Mouse (Mus musculus): ENCODE results near the gene Stag2. TPM values are rescaled to one million over a fixed set of nuclear protein-coding genes. Genes with fewer than 3 reads are reported as not detected.

Gene Stag2
- total RNA-seq (2021): 10 to 100 TPM; 50.9 to 55.5 TPM

DNA sequence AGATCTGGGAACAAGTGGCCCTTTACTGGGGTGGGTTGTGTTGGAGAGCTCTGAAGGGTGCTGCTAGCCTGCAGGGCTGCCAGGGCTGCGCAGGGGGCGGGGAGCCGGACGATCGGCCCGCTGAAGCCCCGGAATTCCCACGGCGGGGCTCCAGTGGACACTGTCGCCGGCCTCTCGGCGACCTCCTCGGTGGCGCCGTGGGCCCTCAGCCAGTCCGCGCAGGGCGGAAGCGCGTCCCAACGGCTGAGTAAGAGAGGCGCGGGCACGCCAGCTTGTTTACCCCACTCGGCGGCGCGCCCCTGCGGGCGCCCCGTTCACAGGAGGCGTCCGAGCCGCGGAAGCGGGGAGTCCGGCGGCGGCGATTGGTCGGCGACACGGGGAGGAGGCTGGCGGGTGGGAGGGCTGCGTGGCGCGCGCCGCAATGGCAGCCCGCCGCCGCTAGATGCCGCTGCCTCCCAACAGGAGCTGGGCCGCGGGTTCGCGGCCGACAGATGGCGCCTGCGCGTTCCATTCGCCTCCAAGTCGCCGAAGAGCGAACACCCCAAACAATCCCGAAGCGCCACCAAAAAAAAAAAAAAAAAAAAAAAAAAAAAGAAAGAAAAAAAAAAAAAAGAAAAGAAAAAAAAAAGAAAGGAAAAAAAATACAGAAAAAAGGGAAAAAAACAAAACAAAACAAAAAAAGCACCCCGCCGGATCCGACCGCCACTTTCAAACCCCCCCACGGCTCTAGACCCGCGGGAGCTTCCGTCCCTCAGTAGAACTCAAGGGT lies at the start of gene Stag2:
TSS of gene Stag2 (plus strand) at position 530 of the 769 bp plus-strand sequence.
- peak; percentile 67 to 76 for DNase-seq (ENCODE audit: extremely low spot score in 1 of 2, low spot score in 1 of 2)

DNA sequence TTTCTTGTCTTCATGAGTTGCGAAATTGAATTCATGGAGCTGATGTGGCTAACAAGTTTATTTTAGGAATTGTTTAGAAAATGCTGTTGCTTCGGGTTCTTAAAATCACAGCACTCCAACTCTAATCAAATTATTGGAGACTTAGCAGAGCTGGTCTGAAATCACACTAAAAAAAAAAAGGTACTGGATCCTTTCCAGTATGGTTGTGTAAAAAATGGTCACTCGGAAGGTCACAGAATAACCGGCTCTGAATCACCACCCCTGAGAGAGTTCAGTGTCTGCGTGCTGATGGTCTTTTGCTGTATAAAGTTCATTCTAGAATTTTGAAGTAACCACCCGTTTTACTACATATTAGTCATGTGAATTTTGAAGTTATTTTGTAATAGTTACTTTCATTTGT lies 42.0 kb upstream of the Stag2 start:
- DNase-seq (ENCODE audit: extremely low spot score in 1 of 2, low spot score in 1 of 2): no peak

DNA sequence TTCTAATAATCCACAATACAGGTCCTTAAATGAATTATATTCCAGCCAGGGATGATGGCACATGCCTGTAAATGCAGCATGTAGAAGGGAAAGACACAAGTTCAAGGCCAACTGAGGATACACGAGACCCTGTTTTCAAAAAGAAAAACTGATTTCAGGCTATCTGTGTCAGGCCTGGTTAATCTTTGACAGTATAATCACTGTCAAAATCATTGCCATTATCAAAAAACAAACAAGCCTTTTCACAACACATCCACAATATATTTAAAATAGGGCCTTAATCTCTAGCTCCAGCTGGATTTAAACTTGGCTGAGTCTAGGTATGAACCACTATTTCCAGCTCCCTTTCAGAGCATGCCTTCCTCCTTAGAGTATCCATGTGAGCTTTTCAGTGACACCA lies 38.5 kb upstream of the Stag2 start:
- DNase-seq (ENCODE audit: extremely low spot score in 1 of 2, low spot score in 1 of 2): no peak

DNA sequence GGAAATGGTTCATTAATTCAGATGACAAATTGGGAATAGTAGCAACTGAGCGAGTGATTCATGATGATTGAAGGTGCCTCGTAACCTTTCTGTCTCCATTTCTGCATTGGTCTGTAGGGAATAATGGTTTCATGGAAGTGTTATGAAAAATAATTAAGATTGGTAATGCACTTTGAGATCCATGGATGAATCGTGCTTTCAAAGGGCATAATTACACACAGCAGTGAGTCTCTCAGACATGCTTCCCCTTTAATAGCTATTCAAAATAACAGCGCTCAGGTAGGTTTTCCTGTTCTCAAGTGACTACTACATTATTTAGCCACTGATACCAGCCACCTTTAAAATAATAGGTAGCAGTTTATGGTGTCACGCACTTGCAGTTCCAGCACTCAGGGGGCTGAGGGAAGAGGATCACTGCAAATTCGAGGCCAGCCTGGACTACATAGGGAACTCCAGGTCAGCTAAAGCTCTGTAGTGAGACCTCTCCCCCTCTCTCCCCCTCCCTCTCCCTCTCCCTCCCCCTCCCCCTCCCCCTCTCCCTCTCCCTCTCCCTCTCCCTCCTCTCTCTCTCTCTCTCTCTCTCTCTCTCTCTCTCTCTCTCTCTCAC lies 29.6 kb upstream of the Stag2 start:
- no peak for DNase-seq (ENCODE audit: extremely low spot score in 1 of 2, low spot score in 1 of 2)

DNA sequence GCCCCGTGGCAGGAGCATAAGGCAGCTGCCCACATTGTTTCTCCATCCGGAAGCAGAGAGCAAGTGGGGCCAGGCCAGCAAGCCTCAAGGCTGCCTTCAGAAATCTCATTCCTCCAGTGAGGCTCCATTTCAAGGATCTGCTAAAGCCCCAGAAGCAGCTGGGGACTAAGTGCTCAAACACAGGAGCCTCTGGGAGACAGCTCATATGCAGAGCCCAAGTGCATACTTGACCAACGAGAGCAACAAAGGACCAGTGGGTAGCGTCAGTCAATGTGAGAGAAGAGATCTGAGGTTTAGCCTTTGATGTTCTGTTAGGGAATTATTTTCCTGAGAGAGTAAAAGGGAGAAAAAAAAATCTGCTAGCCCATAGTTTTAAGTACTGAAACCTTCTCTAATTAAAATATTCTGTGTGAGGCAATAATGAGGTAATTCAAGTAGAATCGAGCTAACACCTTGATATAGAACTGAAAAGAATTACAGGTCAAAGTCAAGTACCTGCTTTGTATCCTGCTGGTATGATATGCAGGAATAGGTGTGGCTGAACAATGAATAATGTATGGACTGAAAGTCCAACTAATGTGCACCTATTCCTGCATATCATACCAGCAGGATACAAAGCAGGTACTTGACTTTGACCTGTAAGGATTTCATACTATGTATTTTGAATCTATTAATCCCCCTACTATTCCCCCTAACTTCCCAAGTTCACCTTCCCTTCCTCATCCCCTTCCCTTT lies 24.0 kb upstream of the Stag2 start:
- DNase-seq (ENCODE audit: extremely low spot score in 1 of 2, low spot score in 1 of 2): no peak

DNA sequence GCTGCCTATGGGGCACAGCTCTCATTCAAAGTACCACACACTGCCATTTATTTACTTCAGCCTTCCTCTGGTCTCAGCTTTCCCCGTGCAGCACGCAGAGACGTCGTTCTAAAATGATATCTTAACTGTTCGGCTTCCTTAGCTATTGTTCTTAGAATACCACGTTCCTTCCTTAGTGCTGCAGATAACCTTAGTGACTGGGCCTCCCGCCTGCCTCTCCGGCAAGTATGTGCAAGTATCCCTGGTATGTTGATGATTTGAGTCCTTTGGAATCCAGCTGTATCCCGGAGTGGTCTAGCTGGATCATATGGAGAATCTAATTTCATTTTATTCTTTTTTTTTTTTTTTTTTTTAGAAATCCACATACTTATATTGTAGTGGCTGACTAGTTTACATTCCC lies 9.2 kb upstream of the Stag2 start:
- DNase-seq (ENCODE audit: extremely low spot score in 1 of 2, low spot score in 1 of 2): no peak

DNA sequence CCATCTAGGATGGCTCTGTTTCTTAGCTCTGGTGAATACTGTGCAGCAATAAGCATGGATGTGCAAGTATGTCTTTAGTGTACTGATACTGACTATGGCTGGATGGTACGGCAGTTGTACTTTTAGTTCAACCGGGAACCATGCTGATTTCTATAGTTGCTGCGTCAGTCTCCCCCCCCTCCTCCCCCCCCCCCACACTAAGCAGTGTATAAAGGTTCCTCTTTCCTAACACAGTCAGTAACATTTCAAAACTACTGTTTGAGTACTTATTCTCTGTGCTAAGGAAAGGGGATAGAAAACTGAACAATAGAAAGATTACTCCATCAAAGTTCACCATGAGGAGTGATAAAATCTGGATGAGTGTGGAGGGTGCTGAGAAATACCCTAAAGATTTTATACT lies 6.5 kb upstream of the Stag2 start:
- DNase-seq (ENCODE audit: extremely low spot score in 1 of 2, low spot score in 1 of 2): no peak

DNA sequence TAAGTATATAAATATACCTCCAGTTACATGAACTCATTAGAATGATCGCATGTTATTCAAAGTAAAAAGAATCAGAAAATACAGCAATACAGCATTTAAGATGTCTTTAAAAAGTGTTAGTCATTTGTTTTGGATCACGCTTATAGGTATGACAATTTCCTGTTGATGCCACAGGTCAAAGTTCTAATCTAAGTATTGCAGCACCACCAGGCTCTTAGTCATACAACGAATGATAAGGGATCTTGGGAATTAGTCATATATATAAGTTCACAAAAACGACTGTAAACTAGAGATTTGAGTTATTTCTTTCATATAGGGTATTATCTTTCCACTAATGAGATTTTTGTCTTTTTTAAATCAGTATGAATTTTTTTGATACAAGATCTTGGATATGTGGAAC lies 5.1 kb upstream of the Stag2 start:
- no peak for DNase-seq (ENCODE audit: extremely low spot score in 1 of 2, low spot score in 1 of 2)

DNA sequence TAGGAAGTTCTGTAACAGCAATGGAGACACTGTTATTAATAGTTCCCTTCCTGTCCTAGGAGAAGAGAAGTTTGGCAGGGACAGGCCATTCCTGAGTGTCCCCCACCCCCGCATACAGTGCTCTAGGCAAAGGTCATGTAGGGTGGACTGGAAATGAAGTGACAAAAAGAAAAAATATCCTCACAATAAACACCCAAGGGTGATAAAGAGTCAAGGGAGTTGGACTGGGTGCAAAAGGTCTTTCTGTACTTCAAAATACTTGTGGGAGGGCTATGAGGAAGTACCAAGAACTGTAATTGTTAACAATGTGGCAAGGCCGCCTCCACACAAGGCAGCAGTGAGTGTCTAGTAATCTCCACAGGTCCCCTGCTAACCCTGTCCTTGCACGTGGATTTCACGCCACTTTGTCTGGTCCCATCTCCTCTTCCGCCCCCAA lies 1.1 kb upstream of the Stag2 start:
- DNase-seq (ENCODE audit: extremely low spot score in 1 of 2, low spot score in 1 of 2): no peak

DNA sequence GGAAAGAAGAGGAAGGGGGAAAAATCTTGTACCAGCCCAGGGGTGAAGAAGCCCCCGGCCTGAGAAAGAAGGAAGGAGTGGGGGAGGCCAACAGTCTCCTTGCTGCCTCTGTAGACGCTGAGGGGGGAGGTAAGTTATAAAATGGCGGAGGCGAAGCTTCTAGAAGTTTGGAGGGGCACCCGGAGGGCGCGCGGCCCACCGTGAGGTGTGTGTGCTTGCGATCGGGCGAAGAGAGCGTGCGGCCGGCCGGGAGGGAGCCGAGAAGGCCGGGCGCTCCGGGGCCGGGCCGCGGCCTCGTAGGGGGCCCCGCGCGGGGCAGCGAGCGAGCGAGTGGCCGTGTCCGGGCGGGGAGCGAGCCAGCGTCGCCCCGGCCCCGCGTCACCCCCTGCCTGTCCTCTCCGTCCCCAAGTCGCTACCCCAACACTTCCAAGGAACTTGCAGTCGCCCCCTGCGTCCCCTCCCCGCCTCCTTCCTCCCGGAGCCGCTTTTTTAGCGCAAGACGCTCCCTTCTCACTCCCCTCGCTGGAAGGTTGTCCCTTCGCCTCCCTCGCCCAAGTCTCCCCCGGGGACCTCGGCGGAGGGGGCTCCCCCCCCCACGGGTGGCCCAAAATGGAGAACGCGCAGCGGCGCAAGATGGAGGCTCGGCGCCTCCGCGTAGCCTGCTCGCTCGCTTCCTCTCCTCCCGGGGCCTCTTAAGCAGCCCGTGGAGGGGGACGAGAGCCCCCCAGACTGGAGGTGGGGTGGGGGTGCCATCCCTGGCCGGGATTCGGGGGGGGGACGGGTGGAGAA lies 634 bp downstream of the Stag2 start:
- DNase-seq (ENCODE audit: extremely low spot score in 1 of 2, low spot score in 1 of 2): peak; percentile 9 to 19

DNA sequence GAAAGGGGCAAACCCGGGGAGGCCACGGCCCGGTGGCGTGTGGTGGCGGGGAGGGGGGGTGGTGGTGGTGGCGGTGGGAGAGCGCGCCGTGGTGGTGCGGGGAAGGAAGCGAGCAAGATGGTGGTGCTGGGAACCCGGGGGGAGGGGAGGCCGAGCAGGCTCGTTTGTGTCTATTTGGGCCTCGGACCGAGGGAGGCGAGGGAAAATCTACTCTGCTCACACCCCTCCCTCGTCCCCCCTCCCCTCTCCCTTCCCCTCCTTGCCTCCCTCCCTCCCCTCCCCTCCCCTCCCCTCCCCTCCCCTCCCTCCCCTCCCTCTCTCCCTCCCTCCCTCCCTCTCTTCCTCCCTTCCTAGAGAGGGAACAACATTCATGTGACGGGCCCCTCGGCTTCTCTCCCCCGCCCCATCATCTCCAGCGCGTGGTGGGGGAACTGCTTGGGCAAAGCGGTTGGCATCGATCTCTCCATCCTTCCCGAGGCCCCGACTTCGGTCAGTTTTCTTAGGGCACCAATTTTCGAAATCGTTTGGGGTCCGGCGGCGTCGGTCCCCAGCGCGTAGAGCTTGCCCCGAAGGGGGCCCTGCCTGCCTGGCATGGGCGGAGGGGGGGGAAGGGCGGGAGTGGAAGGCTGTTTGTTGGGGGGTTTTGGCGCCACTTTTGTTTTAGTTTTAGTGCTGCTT lies 1.4 kb downstream of the Stag2 start:
- DNase-seq (ENCODE audit: extremely low spot score in 1 of 2, low spot score in 1 of 2): peak; percentile 44 to 57

DNA sequence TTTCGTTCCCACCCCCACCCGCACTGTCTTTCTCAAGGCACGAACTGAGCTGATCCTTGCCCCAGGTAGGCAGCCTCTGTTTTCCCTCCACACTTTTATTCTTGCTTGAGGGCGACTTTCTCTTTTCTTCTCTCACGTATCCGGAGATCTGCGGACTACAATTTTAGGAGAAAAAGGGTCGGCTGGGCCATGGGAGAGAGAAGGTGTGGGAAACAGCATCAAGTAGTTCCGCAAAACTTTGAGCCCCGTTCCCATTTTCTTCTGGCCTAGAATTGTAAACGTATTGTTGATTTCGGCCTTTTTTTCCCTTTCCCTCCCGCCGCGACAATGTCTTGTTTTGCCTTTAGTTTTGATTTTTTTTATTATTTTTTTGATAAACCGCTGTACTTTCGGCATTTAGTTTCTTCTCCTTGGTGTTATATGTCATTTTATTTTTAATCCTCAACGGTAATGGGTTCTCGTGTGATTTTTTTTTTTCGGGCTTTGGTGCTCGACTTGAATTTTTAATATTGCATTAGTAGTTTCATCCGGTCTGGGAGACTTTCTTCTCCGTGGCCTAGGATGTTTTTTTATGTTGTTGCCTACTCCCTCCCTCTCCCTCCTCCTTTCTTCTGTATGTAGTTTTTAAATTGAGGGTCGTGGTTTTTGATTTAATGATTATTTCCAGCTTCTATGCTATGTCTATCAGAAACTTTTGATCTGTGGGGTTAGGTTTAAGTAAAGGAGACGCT lies 2.1 kb downstream of the Stag2 start:
- DNase-seq (ENCODE audit: extremely low spot score in 1 of 2, low spot score in 1 of 2): peak in 1 of 2 experiments; percentile 7

DNA sequence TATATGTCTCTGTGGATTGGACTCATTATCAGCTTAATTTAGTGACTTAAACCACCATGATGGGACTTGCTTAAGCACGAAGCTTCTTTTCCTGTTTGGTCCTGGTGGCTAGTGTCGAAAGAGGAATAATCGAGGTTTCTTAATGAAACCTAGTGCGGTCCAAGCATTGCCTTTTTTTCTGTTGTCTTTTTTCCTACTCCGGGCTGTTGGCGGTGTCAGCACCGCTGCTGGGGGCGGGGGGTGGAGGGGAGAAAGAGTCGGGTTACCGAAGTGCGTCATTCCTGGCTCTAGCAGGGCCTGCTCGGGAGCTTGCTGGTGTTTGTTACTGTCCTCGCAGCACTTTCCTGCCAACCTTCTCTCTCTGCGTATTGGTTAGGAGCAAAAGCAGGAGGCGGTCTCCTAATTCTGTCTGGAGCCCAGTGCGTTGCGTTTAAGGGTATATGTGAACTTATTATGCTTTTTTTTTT lies 2.8 kb downstream of the Stag2 start:
- peak; percentile 30 to 39 for DNase-seq (ENCODE audit: extremely low spot score in 1 of 2, low spot score in 1 of 2)

DNA sequence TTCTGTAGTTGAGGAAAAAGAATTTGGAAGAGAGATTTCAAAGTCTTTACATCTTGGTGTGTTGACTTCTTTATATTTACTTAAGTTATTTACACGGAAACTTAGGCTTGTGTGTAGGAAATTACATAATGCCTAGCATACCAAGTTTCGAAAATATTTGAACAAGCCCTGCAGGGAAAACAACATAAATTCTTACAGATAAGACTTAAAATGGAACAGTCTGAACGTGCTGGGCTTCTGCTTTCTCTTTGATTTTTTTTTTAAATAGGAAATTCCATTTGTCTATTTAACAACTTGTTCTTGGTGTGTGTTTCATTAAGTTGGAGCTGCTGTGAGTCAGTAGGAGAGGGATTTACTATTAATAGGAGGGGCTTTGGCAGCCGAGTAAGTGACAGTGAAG lies 3.9 kb downstream of the Stag2 start:
- DNase-seq (ENCODE audit: extremely low spot score in 1 of 2, low spot score in 1 of 2): no peak

DNA sequence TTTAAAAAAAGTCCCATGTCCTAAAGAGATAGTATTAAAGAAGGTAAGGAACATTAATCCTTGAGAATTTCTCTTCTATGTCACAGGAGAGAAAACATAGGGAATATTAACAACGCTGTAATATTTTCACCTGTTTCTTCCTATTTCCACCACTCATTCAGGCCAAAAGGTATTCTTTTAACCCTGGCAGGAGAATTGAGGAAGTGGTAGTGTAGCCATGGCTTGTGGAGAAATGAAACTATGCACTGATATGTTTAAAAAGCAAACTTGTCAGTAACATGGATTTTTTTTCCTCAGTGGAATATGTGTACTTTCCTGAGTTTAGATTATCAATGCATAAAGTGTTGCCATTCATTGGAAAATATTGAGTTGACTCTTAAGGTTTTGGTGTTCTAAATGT lies 16.3 kb downstream of the Stag2 start:
- no peak for DNase-seq (ENCODE audit: extremely low spot score in 1 of 2, low spot score in 1 of 2)

DNA sequence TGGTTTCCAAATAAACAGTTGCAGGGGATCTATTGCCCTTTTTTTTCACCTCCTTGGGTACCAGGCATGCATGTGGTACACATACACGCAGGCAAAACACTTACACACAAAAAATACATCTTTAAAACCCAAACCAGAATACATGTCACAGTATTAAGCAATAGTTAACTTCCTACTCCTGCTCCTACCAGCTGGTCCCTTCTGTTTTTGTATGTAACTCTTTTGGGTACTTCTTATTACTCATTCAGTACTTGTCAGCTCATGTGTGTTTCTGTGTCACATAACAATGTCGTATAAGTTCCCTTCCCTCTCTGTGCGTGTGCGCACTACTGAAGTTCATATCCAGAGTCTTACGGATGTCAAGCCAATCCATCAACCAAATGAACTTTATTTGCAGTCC lies 21.7 kb downstream of the Stag2 start:
- DNase-seq (ENCODE audit: extremely low spot score in 1 of 2, low spot score in 1 of 2): no peak

DNA sequence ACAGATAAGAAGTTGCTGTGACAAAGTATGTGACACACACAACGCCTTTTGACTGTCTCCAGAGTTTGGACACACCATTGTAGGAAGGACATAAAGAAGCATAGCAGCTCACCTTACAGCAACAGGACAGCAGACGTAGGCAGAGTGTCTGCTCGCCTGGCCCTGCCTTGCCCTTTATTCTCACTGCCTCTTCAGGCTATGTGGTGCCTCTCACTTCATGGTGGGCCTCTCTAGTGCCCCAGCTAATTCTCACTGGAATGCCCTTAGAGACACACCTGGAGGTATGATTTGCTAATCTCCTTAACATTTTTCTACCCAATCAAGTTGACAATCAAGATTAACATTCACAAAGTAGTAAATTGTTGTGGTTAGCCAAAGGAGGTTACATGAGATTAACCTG lies 38.5 kb downstream of the Stag2 start:
- DNase-seq (ENCODE audit: extremely low spot score in 1 of 2, low spot score in 1 of 2): no peak

DNA sequence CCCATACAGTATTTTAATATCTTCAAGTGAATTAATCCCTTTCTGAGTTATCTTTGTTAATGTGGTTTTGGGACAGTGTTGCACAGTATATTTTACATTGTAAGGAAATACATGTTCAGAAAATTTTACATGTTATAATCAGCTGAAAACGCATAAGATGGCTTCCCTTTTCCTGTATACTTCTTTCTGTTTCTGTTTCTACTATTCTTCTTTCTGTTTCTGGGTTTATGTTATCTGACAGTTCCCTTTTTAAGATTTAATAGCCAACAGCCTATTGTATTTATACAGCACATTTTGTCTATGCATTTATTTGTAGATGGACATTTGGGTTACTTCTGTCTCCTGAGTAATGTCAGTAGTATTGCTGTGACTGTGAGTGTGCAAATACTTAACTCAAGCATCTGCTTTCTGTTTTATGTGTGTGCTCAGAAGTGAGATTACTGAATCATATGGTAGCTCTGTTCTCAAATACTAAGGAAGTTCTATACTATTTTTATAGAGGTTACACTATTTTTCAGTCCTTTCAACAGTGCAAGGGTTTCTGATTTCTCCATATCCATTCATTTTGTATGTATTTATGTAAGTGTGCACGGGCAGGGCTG lies 39.8 kb downstream of the Stag2 start:
- DNase-seq (ENCODE audit: extremely low spot score in 1 of 2, low spot score in 1 of 2): no peak

DNA sequence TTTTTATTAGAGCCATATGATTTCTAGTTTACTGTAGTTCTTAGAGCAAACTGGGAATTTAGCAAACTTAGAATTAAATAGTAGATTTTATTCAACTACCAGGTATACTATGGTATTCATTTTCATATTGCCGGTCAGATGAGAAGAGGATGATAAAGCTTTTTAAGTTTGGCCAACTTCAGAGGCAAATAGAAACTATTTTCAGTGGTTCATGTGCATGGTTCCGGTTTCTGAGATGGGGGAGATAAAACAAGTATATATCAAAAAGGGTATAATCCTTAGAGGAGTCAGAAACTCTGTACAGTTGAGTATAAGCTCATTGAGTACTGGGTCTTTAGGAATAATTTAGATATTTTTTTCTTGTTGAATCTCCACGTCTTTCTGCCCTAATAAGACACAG lies 45.5 kb downstream of the Stag2 start:
- DNase-seq (ENCODE audit: extremely low spot score in 1 of 2, low spot score in 1 of 2): no peak

Measured in layer of hippocampus, postnatal 25 days (tissue).